Mouse (Mus musculus): ENCODE measurements at regions not wholly inside any gene's neighbourhood (a gene's known extent, or its start where the extent isn't known, plus 50 kb on each side); places are given as distances from the start of the nearest gene placed in this dataset.

DNA sequence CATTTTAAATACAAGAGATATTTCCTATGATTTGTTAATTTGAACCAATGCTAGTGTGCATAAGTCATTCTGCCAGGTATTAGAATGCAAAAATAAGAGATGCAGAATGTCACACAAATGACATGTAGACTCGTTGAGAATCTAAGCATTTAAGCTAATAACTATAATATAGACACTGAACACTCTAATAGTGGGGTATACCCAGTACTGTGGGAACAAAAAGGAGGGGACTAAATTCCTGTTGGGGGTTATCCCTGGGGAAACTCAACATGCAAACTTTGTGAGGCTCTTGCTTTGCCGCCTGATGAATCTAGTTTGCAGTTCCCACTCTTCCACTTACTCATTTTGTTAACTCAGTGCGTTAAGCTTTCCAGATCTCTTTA, 154.0 kb upstream of the Tnc start:
- DNase-seq, result no peak

DNA sequence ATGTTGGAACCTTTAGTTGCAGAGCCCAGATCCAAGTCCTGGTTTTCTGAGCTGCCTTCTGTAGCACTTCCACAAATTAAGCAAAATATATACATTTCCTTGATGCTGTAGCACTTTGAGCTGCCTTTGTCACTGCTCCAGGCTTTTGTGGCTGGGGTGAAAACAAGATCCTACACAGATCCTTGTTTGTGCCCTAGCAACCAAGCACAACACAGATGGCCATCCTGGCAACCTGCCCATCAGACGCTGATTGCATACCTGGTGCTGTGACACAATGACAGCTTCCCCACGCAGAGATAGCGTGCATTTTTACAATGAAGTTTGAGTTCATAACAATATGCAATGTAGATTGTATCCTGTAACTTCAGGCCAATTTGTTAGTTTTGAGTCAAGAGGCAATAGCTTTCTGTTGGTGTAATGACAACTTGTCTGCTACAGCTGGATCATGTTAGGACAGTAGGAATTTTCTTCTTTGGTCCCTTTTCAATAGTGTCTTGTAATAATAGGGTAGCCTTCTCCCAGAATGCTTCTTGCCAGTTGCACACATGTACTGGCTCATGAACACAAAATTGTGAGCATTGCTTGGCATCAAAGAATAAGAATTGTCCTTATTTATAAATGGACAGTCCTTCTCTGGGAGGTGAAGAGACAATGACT, 153.5 kb upstream of the Tnc start:
- DNase-seq, result peak; percentile 21

DNA sequence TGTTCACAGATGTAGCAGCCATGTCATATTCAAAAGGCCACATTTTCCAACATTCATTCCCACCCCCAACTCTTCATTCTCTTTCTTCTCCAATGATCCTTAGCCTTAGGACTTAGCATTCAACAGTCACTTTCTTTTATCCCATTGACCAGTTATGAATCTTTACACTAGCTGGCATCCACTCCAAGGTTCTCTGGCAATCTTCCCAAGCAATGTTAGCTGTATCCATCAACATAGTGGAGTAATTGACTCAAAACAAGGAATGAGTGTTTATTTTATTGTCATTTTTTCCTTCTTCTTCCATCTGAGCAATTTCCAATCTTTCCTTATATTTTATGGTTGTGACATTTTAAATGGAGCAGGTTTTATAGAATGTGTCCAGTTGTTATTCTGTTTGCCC, 138.2 kb upstream of the Tnc start:
- no peak for DNase-seq

DNA sequence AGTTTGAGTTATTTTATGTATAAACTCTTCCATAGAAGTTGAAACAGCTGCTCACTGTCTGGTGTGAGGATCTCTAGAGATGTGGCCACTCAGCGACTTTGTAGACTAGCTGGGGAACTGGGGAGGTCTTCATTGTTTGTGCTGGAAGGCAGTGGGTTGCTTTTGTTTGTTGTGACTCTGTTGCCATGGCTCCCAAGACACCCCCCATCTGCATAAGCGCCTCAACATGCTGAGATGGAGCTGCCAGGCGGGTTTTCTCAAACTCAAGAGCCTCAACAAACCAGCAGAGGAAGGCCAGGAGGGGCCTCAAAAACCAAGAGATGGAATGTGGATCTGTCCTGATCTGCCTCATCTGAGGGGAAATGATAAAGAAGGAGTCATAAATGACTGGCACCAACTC, 129.1 kb upstream of the Tnc start:
- DNase-seq, result no peak

DNA sequence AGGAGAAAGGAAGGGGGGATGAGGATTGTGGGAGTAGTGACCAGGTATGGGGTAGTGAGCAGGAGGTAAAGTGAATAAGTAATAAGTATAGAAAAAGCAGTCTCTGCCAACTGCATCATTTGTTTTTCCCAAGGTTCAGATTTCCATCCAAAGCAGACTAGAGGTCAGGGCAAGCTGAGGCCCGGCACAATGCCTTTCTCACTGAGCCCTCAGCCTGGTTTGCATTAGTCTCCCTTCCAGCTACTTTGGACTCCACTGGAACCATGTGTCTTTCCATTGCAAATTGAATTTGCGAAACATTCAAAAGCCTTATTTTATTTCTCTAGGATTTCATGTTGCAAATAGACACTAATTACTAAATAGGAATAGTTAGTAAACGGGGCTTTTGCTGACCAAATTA, 124.7 kb upstream of the Tnc start:
- no peak for DNase-seq

DNA sequence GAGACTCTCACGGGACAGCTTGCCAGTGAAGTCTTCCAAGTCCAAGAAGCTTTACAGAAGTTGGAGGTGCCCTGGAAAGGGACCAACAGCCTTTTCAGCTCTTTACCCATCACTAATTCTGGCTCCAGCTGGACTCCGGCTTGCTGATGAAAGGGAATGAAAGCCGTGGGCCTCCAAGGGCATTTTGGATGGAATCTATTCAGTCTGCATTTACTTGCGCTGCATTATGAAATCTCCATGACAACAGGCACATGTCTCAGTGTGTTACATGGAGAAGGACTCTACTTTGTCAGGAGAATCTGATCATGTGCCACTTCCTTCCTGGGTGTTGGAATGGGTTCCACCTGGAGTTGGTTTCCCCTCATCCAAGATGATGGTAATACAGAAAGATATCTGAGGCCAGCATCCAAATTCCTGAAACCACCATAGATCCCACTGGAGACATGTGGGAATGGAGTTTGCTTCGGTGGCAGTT, 102.2 kb upstream of the Tnc start:
- DNase-seq, result peak; percentile 15

DNA sequence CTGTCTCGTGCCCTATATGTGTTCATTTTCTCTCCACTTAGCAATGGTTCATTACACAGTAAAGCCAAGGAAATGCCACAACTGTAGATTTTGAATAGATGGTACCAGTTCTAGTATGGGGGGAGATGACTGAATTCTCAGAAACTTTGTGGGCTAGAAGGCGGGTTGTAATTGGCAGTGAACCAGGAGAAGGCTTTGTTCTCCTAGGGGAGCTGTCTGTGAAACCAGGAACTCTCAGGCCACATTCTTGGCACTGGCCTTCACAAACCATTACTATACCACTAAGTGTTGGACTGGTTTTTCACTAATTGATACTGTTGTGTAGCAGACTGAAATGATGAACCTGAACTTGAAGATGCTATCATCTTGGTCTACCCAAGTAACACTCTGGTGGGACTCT, 99.1 kb upstream of the Tnc start:
- DNase-seq, result no peak

DNA sequence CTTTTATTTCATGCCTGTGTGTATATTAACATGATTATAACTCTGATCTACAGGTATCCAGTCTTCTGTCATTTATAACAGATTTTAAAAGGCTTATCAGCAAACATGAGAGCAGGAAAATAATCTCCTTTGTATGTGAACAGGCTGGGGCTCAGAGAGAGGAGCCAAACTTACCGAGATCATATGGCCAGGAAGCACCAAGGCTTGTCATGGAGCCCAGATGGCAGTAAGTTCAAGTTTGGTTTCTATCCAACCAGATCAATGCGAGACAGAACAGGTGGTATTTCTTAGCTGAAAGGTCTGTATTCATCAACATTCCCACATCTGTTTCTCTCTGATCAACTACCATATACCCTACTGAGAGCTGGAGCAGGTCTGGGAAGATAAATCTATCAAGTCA, 96.1 kb upstream of the Tnc start:
- DNase-seq, result no peak

DNA sequence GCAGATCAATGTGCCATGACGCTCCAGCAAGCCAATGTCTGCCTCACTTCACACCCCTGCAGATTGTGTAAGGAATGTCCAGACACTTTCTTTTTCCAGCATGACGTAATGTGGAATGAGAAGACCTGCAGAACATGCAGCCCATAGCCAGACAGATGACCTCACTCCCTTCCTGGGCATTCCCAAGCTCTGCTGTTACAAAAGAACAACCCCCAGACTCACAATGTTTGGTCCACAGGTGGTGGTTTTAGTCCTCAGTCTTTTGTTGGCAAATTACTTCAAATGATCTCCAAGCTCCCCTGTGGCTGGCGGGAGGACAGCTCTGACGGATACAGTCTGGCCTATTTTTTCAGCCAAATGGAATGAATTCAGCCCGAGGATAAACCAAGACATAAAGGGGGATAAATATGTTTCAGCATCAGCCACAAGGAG, 95.6 kb upstream of the Tnc start:
- DNase-seq, result no peak

DNA sequence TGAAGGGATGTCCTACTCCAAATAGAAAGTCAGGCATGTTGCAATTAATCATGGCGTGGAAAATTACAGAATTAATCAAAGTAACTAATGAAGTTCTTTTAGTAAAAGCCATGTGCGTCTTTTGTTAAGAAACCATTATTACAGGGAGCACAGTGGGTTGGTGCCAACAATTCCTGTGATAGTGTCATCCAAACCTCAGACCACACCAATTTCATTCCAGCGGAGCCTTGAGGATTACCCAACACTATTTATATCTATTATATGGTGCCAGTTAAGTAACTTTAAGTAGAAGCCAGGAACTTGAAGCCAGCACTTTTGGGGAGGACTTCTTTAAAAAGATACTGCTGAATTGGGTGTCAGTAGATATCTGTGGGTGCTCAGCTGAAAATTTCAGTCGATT, 93.0 kb upstream of the Tnc start:
- DNase-seq, result no peak

DNA sequence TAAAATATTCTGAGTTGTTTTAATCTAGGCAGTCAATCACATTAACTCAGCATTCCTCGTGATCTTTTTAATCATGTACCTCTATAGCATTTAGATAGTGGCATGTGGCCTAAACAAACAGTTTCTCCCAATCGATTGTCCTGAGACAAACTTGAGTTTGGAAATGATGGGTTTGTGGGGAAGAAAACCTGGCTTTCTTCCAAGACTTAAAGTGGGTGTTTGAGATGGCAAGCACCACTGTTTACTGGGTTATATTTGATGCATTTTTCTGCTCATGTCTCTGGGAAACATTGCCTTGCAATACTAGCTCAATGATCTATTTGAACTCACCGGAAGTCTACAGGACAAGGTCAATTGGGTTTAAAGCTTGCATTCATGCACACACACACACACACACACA, 88.2 kb upstream of the Tnc start:
- DNase-seq, result no peak

DNA sequence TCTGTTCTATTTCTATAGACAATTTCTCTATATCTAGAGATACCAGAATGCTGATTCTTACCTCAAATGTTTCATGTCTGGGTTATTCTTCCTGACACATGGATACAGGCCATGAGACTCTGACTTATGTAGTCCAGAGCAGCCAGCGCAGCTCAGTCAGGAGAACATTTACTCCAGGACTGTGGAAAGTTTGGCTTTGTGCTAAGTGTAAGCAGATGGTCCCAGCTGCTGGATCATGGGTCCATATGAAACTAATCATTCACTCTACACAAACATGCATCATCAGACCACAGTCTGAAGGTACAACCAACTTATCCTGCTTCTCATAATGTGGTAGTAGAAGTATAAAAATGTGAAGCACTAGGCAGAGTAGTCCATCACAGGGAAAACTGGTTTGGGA, 82.5 kb upstream of the Tnc start:
- DNase-seq, result no peak

DNA sequence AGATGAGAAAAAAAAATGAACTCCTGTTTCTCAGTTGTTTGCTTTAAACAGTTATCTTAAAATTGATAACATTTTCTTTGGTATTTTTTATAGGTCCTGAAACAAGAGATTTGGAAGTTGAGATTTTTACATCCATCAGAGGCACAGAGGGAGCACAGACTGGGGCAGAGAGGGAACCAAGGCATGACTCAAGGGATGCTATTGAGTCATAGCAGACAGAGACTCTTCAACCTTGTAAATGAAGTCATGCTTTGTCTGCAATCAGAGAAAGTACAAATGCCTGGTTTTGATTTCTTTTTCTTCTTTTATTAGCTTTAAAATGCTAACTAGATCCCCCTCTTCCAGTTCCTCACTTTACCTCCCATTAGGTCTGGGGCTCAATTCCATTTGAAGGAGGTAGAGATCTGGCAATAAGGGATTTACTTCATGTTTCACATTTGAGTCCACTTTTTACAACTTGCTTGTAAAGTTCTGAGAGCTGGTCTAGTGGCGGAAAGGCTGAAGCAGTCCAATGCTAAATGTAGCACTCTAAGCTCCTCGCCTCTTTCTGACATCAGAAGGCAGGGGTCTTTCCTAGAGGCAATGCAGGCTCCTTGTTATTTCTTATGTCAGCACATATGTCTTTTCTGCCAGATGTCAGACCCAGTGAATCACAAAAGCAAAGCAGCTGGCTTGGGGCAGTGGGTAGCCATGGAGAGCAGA, 77.7 kb upstream of the Tnc start:
- no peak for DNase-seq

DNA sequence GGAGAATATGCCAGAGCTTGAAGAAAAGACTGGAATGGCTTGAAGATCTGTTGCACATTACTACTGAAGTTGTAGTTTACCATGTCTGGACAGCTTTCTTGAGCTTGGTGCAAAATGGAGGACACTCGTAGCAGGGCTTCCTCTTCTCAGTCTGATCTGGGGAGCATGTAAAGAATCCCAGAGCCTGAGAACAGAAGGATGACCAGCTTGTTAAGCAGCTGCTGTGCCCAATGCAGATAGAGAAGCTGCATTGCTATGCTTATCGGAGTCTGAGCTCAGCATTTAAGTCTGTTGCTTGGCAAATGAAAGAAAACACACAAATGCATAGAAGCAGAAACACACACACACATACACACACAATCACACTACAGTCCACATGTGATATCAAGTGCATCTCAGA, 76.9 kb upstream of the Tnc start:
- DNase-seq, result no peak

DNA sequence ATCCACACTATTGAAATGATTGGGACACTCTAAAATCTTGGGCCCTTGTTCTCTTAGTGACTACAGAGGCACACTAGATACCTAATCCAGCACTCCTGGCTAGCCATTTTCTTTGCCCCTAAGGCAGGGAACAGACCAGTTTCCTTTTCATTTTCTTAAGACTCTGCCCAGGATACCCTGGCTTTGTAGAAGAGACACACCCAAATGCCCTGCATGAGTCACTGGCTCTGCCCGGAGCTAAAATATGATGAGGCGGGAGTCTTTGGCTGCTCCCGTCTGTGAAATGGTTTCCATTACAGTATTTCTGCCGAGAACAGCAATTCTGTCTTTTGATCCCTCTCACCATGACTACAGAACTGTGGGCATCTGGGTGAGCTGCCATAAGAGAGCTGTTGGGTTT, 51.4 kb upstream of the Tnc start:
- no peak for DNase-seq

Measured in right cerebral cortex, adult 18-20 months (tissue).